Mouse (Mus musculus): ENCODE measurements around the gene Rsph9.

Rsph9 gene

GRCm38 (mm10) chr17:46160090-46160662, 16.2 kb upstream of the Rsph9 start:
- ChIA-PET CTCF (interaction anchor here (0.6 to 2.2 kb wide), 16 partner anchors 10 to 457 kb away, joined by 3 to 8 read pairs (median 4); partner anchors contain the start of genes 1600014C23Rik (in 1 of the 4), Lrrc73 (in 1 of the 4), Polh (in 1 of the 4) and Rsph9 (in 1 of the 4)), POLR2A (interaction anchor here in 3 of 4 experiments (0.5 to 4.1 kb wide), 54 partner anchors 8 to 730 kb away, joined by 3 to 30 read pairs (median 4); partner anchors contain the start of genes Rsph9 (in 3 of the 3), Polh (in 2 of the 3), Vegfa (in 2 of the 3) and Xpo5 (in 2 of the 3))

GRCm38 (mm10) chr17:46159236-46159635, 15.2 kb upstream of the Rsph9 start:
- POLR2A ChIA-PET = interaction anchor here in 3 of 4 experiments (0.7 to 4.1 kb wide), 8 partner anchors 13 to 652 kb away, joined by 3 to 30 read pairs (median 6); partner anchors contain the start of genes Rsph9 (in 2 of the 3), 1600014C23Rik (in 1 of the 3) and Aars2 (in 1 of the 3)
- CTCF ChIA-PET = interaction anchor here in 1 of 4 experiments (2.2 kb wide), 1 partner anchor 429 kb away, joined by 8 read pairs; no protein-coding TSS in a partner anchor

- CTCF ChIA-PET = no interaction called here
Measured at GRCm38 (mm10) chr17:46157131-46157530, 13.1 kb upstream of the Rsph9 start.

GRCm38 (mm10) chr17:46156680-46157079, 12.7 kb upstream of the Rsph9 start:
- ChIA-PET CTCF (no interaction called here), POLR2A (interaction anchor here (0.6 to 2.1 kb wide), 10 partner anchors 11 to 1169 kb away, joined by 3 to 10 read pairs (median 3); partner anchors contain the start of genes Rsph9 (in 2 of the 4), Abcc10 (in 1 of the 4), Crip3 (in 1 of the 4) and Mrps18a (in 1 of the 4))

More at GRCm38 (mm10) chr17:46157131-46157530, 13.1 kb upstream of the Rsph9 start:
- POLR2A ChIA-PET = interaction anchor here (0.6 to 2.1 kb wide), 10 partner anchors 12 to 1169 kb away, joined by 3 to 10 read pairs (median 3); partner anchors contain the start of genes Rsph9 (in 2 of the 4), Abcc10 (in 1 of the 4), Crip3 (in 1 of the 4) and Mrps18a (in 1 of the 4)

GRCm38 (mm10) chr17:46154336-46154735, 10.3 kb upstream of the Rsph9 start:
- ChIA-PET CTCF (interaction anchor here in 1 of 4 experiments (0.7 to 1.8 kb wide), 6 partner anchors 11 to 724 kb away, joined by 3 to 19 read pairs (median 6); partner anchors contain the start of gene Rsph9), POLR2A (interaction anchor here in 2 of 4 experiments (0.6 to 3.3 kb wide), 23 partner anchors 8 to 551 kb away, joined by 3 to 60 read pairs (median 5); partner anchors contain the start of genes Rsph9 (in 2 of the 2), Abcc10 (in 1 of the 2), Lrrc73 (in 1 of the 2) and Mrps18a (in 1 of the 2))

GRCm38 (mm10) chr17:46152847-46153782, 9.1 kb upstream of the Rsph9 start, which contains the start of gene Mad2l1bp:
Gene Mad2l1bp, minus strand, starts transcription at chr17:46153553.
- POLR2A ChIA-PET = interaction anchor here (0.6 to 3.3 kb wide), 77 partner anchors 8 to 1386 kb away, joined by 3 to 60 read pairs (median 4); partner anchors contain the start of genes Rsph9 (in 3 of the 4), Mrps18a (in 2 of the 4), Polh (in 2 of the 4) and Vegfa (in 2 of the 4)
- CTCF ChIA-PET = interaction anchor here in 2 of 4 experiments (0.6 to 1.8 kb wide), 20 partner anchors 8 to 1541 kb away, joined by 3 to 19 read pairs (median 3); partner anchors contain the start of genes Gm21981 (in 1 of the 2) and Rsph9 (in 1 of the 2)

- ChIA-PET CTCF (interaction anchor here in 2 of 4 experiments (0.6 to 1.3 kb wide), 2 partner anchors 8 to 102 kb away, joined by 3 to 4 read pairs; no protein-coding TSS in a partner anchor), POLR2A (interaction anchor here in 1 of 4 experiments (0.7 kb wide), 1 partner anchor 13 kb away, joined by 3 read pairs; the partner anchor contains the start of gene Mad2l1bp)
Measured at GRCm38 (mm10) chr17:46139872-46140271, 4.1 kb downstream of the Rsph9 start.

- POLR2A ChIA-PET = no interaction called here
- CTCF ChIA-PET = no interaction called here
Measured at GRCm38 (mm10) chr17:46138563-46139236, 5.3 kb downstream of the Rsph9 start.

GRCm38 (mm10) chr17:46132862-46133261, 11.2 kb downstream of the Rsph9 start:
- POLR2A ChIA-PET = interaction anchor here (0.6 to 3.9 kb wide), 16 partner anchors 10 to 403 kb away, joined by 3 to 20 read pairs (median 5); partner anchors contain the start of genes Rsph9 (in 3 of the 4), Mad2l1bp (in 2 of the 4), 1600014C23Rik (in 1 of the 4) and Gtpbp2 (in 1 of the 4)

GRCm38 (mm10) chr17:46132058-46132718, 11.8 kb downstream of the Rsph9 start:
- POLR2A ChIA-PET = interaction anchor here (0.6 to 3.9 kb wide), 23 partner anchors 9 to 402 kb away, joined by 3 to 20 read pairs (median 4); partner anchors contain the start of genes Rsph9 (in 3 of the 4), Mad2l1bp (in 2 of the 4), 1600014C23Rik (in 1 of the 4) and Gtpbp2 (in 1 of the 4)
- CTCF ChIA-PET = interaction anchor here (0.5 to 3.1 kb wide), 67 partner anchors 8 to 451 kb away, joined by 3 to 20 read pairs (median 4); partner anchors contain the start of genes Rsph9 (in 4 of the 4), Vegfa (in 2 of the 4), 1600014C23Rik (in 1 of the 4) and Crip3 (in 1 of the 4)

More at GRCm38 (mm10) chr17:46132862-46133261, 11.2 kb downstream of the Rsph9 start:
- CTCF ChIA-PET = interaction anchor here (0.5 to 3.1 kb wide), 40 partner anchors 9 to 420 kb away, joined by 3 to 20 read pairs (median 4); partner anchors contain the start of genes Rsph9 (in 3 of the 4), Vegfa (in 2 of the 4), 1600014C23Rik (in 1 of the 4) and Crip3 (in 1 of the 4)

GRCm38 (mm10) chr17:46129741-46130498, 14.1 kb downstream of the Rsph9 start:
- POLR2A ChIA-PET = interaction anchor here in 3 of 4 experiments (0.5 to 3.9 kb wide), 21 partner anchors 12 to 462 kb away, joined by 3 to 20 read pairs (median 4); partner anchors contain the start of genes Vegfa (in 2 of the 3), Gtpbp2 (in 1 of the 3), Mad2l1bp (in 1 of the 3) and Mrps18a (in 1 of the 3)
- CTCF ChIA-PET = interaction anchor here (0.6 to 3.1 kb wide), 7 partner anchors 41 to 1108 kb away, joined by 3 to 19 read pairs (median 3); partner anchors contain the start of gene Vegfa (in 1 of the 4)

- ChIA-PET CTCF (interaction anchor here in 2 of 4 experiments (0.5 to 0.9 kb wide), 3 partner anchors 8 to 397 kb away, joined by 3 read pairs; partner anchors contain the start of gene Vegfa (in 1 of the 2)), POLR2A (interaction anchor here in 3 of 4 experiments (0.6 to 2.9 kb wide), 9 partner anchors 9 to 279 kb away, joined by 3 to 14 read pairs (median 4); partner anchors contain the start of gene Mad2l1bp (in 1 of the 3))
Measured at GRCm38 (mm10) chr17:46127814-46128493, 16.1 kb downstream of the Rsph9 start.

GRCm38 (mm10) chr17:46126608-46127007, 17.4 kb downstream of the Rsph9 start:
- ChIA-PET POLR2A (interaction anchor here in 2 of 4 experiments (0.6 to 1.5 kb wide), 4 partner anchors 11 to 664 kb away, joined by 3 to 6 read pairs (median 4); partner anchors contain the start of gene Mrps18a (in 1 of the 2)), CTCF (interaction anchor here in 2 of 4 experiments (0.5 to 1.1 kb wide), 3 partner anchors 11 to 154 kb away, joined by 3 read pairs; no protein-coding TSS in a partner anchor)
